Mouse (Mus musculus): ENCODE measurements at regions not wholly inside any gene's neighbourhood (a gene's known extent, or its start where the extent isn't known, plus 50 kb on each side); places are given as distances from the start of the nearest gene placed in this dataset.
A peak's percentile ranks its signal among the peaks of the same experiment; 100 is the strongest.

DNA sequence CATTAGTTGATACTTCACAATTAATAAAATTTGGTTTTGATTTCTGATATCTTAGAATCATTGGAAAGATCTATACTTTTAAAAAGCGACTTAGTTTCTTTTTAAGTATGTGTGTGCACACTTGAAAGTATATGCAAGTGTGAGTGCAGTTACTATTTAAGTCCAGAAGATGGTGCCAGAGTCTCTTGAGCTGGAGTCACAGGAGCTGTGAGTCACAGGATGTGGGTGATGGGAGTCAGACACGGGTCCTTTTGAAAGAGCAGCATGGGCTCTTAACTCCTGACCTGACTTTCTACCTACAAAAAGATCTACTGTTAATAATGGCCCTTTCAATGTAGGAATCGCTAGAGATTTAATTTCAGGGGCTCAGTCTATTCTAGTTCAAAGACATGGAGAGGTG lies 87.8 kb upstream of the Cntnap4 start:
- Histone ChIP-seq H3K4me3 (ENCODE audit: low read depth, low read length) (no peak overlapping the region), H3K27ac (ENCODE audit: insufficient read depth, low read length) (no peak overlapping the region), H3K9ac (ENCODE audit: low read depth, poor library complexity, severe bottlenecking) (no peak overlapping the region), H3K36me3 (ENCODE audit: control insufficient read depth, insufficient read depth, low read length, poor library complexity, severe bottlenecking) (no peaks in the 10 kb centered on the region), H3K27me3 (ENCODE audit: control insufficient read depth, insufficient read depth, low read length, poor library complexity, severe bottlenecking) (no peaks in the 10 kb centered on the region), H3K9me3 (replicated peaks; ENCODE audit: control insufficient read depth, insufficient read depth, low read length, poor library complexity, severe bottlenecking) (peaks cover 16% of the 10 kb centered on the region), H3K4me1 (ENCODE audit: control insufficient read depth, insufficient read depth, low read length) (no peaks in the 10 kb centered on the region)
- TF ChIP-seq EP300 (IDR thresholded peaks at IDR 0.05; ENCODE audit: insufficient read depth, low read depth, low read length) (no peak), CTCF (IDR thresholded peaks at IDR 0.05; ENCODE audit: low read depth, low read length) (no peak), POLR2A (IDR thresholded peaks at IDR 0.05; ENCODE audit: insufficient read depth, low read length) (no peak)

DNA sequence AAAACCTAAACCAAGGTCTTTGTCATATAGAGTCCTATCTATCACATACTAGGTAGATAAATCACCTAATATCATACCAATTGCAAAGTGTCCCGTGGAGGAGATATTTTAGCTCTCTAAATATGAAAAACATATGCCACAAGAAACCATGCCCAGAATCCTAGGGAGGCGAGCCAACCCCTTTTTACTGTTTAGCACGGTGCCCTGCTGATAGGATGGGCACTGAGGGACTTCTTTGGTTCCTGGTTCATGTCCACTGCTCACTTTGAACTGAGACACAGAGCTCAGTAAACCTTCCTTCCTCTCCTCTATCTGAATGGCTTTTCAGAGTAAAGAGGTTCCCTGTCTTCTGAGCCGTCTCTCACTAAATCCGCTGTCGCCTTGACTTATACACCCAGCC lies 77.6 kb upstream of the Cntnap4 start:
- Histone ChIP-seq H3K36me3 (ENCODE audit: control insufficient read depth, insufficient read depth, low read length, poor library complexity, severe bottlenecking) (no peaks in the 10 kb centered on the region), H3K9me3 (replicated peaks; ENCODE audit: control insufficient read depth, insufficient read depth, low read length, poor library complexity, severe bottlenecking) (no peaks in the 10 kb centered on the region), H3K27ac (ENCODE audit: insufficient read depth, low read length) (no peak overlapping the region), H3K9ac (ENCODE audit: low read depth, poor library complexity, severe bottlenecking) (no peak overlapping the region), H3K4me1 (ENCODE audit: control insufficient read depth, insufficient read depth, low read length) (no peaks in the 10 kb centered on the region), H3K27me3 (ENCODE audit: control insufficient read depth, insufficient read depth, low read length, poor library complexity, severe bottlenecking) (no peaks in the 10 kb centered on the region), H3K4me3 (ENCODE audit: low read depth, low read length) (no peak overlapping the region)
- TF ChIP-seq EP300 (IDR thresholded peaks at IDR 0.05; ENCODE audit: insufficient read depth, low read depth, low read length) (no peak), POLR2A (IDR thresholded peaks at IDR 0.05; ENCODE audit: insufficient read depth, low read length) (no peak), CTCF (IDR thresholded peaks at IDR 0.05; ENCODE audit: low read depth, low read length) (no peak)

DNA sequence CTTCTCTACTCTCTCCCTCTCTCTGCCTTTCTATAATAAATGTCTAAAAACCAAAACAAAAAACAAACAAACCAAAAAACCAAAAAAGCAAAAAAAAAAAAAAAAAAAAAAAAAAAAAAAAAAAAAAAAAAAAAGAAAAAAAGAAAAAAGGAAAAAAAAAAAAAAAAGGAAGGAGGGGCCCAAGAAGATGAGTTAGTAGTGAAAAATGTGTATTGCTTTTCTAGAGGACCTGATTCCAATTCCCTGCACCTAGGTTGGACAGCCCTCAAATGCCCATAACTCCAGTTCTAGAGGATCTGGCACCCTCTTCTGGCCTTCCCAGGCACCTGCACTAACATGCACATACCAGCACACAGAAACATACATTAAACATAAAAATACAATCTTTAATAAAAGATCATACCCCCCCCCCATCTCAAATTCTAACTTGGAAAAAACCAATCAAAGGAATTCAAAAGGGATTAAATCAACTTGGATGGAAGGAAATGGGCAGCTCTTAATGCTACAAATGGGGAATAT lies 70.9 kb upstream of the Cntnap4 start:
- no peak overlapping the region for H3K9ac ChIP-seq (ENCODE audit: low read depth, poor library complexity, severe bottlenecking)
- no peak overlapping the region for H3K27ac ChIP-seq (ENCODE audit: insufficient read depth, low read length)
- no peaks in the 10 kb centered on the region for H3K9me3 ChIP-seq (replicated peaks; ENCODE audit: control insufficient read depth, insufficient read depth, low read length, poor library complexity, severe bottlenecking)
- no peaks in the 10 kb centered on the region for H3K36me3 ChIP-seq (ENCODE audit: control insufficient read depth, insufficient read depth, low read length, poor library complexity, severe bottlenecking)
- no peak overlapping the region for H3K4me3 ChIP-seq (ENCODE audit: low read depth, low read length)
- H3K4me1 ChIP-seq (ENCODE audit: control insufficient read depth, insufficient read depth, low read length), result no peaks in the 10 kb centered on the region
- TF ChIP-seq CTCF (IDR thresholded peaks at IDR 0.05; ENCODE audit: low read depth, low read length), result peak; percentile 52
- no peak for TF ChIP-seq EP300 (IDR thresholded peaks at IDR 0.05; ENCODE audit: insufficient read depth, low read depth, low read length)
- H3K27me3 ChIP-seq (ENCODE audit: control insufficient read depth, insufficient read depth, low read length, poor library complexity, severe bottlenecking), result no peaks in the 10 kb centered on the region

DNA sequence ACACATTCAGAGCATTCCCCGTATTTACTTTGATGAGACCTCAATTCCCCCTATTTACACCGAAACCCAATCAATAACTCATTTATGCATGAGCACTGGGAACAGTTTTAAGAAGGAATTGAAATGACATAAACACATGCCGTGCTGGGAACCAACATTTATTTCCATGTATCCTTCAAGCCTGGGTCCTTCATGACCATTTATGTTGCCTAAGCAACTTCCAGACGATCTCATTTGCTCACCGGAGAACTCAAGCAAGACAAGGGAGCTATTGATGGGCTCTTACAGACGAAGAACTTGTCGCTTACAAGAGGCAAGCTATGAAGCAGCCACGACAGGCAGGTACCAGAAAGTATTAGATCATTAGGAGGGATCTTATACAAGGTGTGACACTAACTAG lies 65.8 kb upstream of the Cntnap4 start:
- no peak overlapping the region for H3K4me3 ChIP-seq (ENCODE audit: low read depth, low read length)
- H3K27ac ChIP-seq (ENCODE audit: insufficient read depth, low read length), result no peak overlapping the region
- no peaks in the 10 kb centered on the region for H3K4me1 ChIP-seq (ENCODE audit: control insufficient read depth, insufficient read depth, low read length)
- H3K36me3 ChIP-seq (ENCODE audit: control insufficient read depth, insufficient read depth, low read length, poor library complexity, severe bottlenecking), result no peaks in the 10 kb centered on the region
- no peak overlapping the region for H3K9ac ChIP-seq (ENCODE audit: low read depth, poor library complexity, severe bottlenecking)
- peaks cover 2% of the 10 kb centered on the region; the same call in 1 of the 2 replicates for H3K9me3 ChIP-seq (replicated peaks; ENCODE audit: control insufficient read depth, insufficient read depth, low read length, poor library complexity, severe bottlenecking)
- no peak for TF ChIP-seq CTCF (IDR thresholded peaks at IDR 0.05; ENCODE audit: low read depth, low read length)
- no peak for TF ChIP-seq POLR2A (IDR thresholded peaks at IDR 0.05; ENCODE audit: insufficient read depth, low read length)
- no peak for TF ChIP-seq EP300 (IDR thresholded peaks at IDR 0.05; ENCODE audit: insufficient read depth, low read depth, low read length)
- H3K27me3 ChIP-seq (ENCODE audit: control insufficient read depth, insufficient read depth, low read length, poor library complexity, severe bottlenecking), result no peaks in the 10 kb centered on the region

All from ES-Bruce4 (cell line).